Mouse (Mus musculus) liver, embryonic 16.5 days (tissue): ENCODE results near the gene Ccl11. TPM values are rescaled to one million over a fixed set of nuclear protein-coding genes. Genes with fewer than 3 reads are reported as not detected.

Experiments used
- ATAC-seq: fragments of 200-750 bp; cut with Nextera tagmentation; 2 replicates; pipeline ENCODE4 v1.8.0; 2017; ENCODE audit warnings: low read depth, mild to moderate bottlenecking, moderate number of reproducible peaks, moderate library complexity
- H3K27ac ChIP-seq: fragments of 300-500 bp; sonication (generic); 2 replicates; pipeline ENCODE4 v1.5.1; 2014; ENCODE audit warnings: mild to moderate bottlenecking, low read length
- H3K27me3 ChIP-seq: fragments of 300-500 bp; sonication (generic); 2 replicates; pipeline ENCODE4 v1.6.1; 2014; ENCODE audit warnings: low read depth, low read length, mixed read lengths; ENCODE audit not compliant: control insufficient read depth, insufficient read depth
- H3K36me3 ChIP-seq: fragments of 300-500 bp; sonication (generic); 2 replicates; pipeline ENCODE4 v1.6.1; 2014; ENCODE audit warnings: mild to moderate bottlenecking; ENCODE audit not compliant: control insufficient read depth, insufficient read depth
- H3K4me1 ChIP-seq: fragments of 300-500 bp; sonication (generic); 2 replicates; pipeline ENCODE4 v1.6.1; 2014; ENCODE audit warnings: low read depth, low read length, mixed read lengths; ENCODE audit not compliant: control insufficient read depth
- H3K4me2 ChIP-seq: fragments of 300-500 bp; sonication (generic); 2 replicates; pipeline ENCODE4 v1.6.1; 2014; ENCODE audit warnings: low read depth, low read length, mixed read lengths
- H3K4me3 ChIP-seq: fragments of 300-500 bp; sonication (generic); 2 replicates; pipeline ENCODE4 v1.5.1; 2014; ENCODE audit warnings: low read depth, mild to moderate bottlenecking, low read length
- H3K9ac ChIP-seq: fragments of 300-500 bp; sonication (generic); 2 replicates; pipeline ENCODE4 v1.6.1; 2014; ENCODE audit warnings: low read depth, low read length
- H3K9me3 ChIP-seq: fragments of 300-500 bp; sonication (generic); replicated peaks from 2 replicates; pipeline ENCODE4 v1.6.1; 2016; ENCODE audit warnings: low read length; ENCODE audit not compliant: control insufficient read depth
- WGBS: fragments of 180-500 bp; shearing (Covaris S2); extraction: QIAGEN DNeasy Blood & Tissue Kit; methylation state at CpG from one replicate; pipeline ENCODE4 v1.1.7; 2014; ENCODE audit not compliant: insufficient replicate concordance; 5-methylcytosine and 5-hydroxymethylcytosine counted together
- polyA plus RNA-seq: library from polyadenylated mRNA; unstranded; fragments of >200 nt; fragmentation: Nextera tagmentation; extraction: Ambion mirVana; gene quantifications from 2 replicates; pipeline ENCODE4 v1.2.1, GENCODE M21; 2015

Ccl11 gene
- polyA plus RNA-seq, 1 experiment from 2014 or later: 0.85 TPM

DNA sequence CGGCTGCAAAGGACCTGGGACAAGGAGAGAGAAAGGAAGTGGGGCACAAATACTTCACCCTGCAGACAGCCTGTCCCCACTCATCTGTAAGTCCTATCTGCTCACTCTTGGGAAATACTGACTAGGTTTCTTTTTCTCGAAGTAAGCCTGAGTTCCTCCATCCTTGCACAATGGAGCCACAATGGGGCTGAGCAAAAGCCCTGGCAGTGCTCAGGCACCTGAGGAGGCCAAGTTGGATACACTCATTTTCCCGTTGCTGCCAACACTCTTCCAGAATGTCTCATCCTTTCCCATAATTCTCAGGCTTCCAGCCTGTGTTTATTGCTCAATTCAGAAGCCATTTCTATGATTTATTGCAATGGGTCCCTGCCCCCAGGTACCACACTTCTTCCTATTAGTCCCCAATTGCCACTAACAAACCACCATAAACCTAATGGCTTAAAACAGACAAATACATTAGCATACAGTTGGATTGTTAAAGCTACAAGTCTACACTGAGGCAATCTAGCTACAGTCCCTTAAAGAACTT lies 18.4 kb upstream of the Ccl11 start:
- H3K4me1 ChIP-seq: no peaks in the 10 kb centered on the region
- whole genome bisulfite sequencing: 24% methylated on average over 3 of the region's 3 CpGs

DNA sequence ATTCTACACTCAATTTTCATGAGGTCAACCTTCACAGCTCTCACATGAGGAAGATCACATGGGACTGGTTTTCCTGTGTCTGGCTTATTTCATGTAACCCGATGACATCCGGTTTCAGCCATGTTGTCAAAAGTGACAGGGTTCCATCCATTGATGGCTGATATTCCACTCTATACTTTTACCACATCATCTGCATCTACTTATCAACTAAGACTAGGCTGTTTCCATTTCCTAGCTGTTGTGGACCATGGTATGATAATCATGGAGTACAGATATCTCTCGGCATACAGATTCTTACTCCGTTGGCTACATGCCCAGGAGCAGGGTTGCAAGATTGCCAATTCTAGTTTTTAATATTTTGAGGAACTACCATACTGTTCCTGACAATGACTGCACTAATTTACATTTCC lies 15.9 kb upstream of the Ccl11 start:
- ATAC-seq: no peak
- Histone ChIP-seq H3K9me3 (no peaks in the 10 kb centered on the region), H3K4me3 (no peak overlapping the region), H3K9ac (no peak overlapping the region), H3K27ac (no peak overlapping the region), H3K36me3 (no peaks in the 10 kb centered on the region), H3K4me1 (no peaks in the 10 kb centered on the region), H3K27me3 (no peaks in the 10 kb centered on the region), H3K4me2 (no peak overlapping the region)
- 46% methylated on average over 4 of the region's 4 CpGs for WGBS

More for the DNA sequence above, 18.4 kb upstream of the Ccl11 start:
- ATAC-seq: no peak
- H3K9me3 ChIP-seq: no peaks in the 10 kb centered on the region
- no peak overlapping the region for H3K9ac ChIP-seq
- no peak overlapping the region for H3K4me3 ChIP-seq
- no peak overlapping the region for H3K27ac ChIP-seq
- H3K4me2 ChIP-seq: no peak overlapping the region
- no peaks in the 10 kb centered on the region for H3K27me3 ChIP-seq
- no peaks in the 10 kb centered on the region for H3K36me3 ChIP-seq

DNA sequence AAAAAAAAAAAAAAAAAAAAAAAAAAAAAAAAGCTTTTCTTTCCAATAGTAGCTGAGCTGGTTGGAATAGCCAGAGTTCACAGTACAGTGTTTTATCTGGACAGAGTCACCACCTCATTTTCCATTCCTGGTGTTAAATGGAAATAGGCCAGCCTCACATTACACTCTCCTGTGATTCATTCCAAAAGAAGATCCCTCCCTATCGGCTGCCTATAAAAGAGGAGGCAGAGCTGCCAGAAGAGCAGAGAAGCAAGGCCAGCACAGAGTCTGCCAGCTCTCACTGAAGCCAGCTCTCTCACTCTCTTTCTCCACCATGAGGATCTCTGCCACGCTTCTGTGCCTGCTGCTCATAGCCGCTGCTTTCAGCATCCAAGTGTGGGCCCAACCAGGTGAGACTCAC lies 12.2 kb upstream of the Ccl11 start, which contains the start of gene Ccl7:
TSS of gene Ccl7 (plus strand) at position 242 of the 400 bp plus-strand sequence.
- Histone ChIP-seq H3K9me3 (no peaks in the 10 kb centered on the region), H3K4me3 (no peak within 1 kb of the TSS), H3K27me3 (no peaks in the 10 kb centered on the region), H3K9ac (no peak within 1 kb of the TSS), H3K4me1 (no peaks in the 10 kb centered on the region), H3K4me2 (no peak within 1 kb of the TSS), H3K27ac (no peak within 1 kb of the TSS), H3K36me3 (no peaks in the 10 kb centered on the region)
- no peak for ATAC-seq
- 66% methylated on average over 3 of the region's 3 CpGs for WGBS

DNA sequence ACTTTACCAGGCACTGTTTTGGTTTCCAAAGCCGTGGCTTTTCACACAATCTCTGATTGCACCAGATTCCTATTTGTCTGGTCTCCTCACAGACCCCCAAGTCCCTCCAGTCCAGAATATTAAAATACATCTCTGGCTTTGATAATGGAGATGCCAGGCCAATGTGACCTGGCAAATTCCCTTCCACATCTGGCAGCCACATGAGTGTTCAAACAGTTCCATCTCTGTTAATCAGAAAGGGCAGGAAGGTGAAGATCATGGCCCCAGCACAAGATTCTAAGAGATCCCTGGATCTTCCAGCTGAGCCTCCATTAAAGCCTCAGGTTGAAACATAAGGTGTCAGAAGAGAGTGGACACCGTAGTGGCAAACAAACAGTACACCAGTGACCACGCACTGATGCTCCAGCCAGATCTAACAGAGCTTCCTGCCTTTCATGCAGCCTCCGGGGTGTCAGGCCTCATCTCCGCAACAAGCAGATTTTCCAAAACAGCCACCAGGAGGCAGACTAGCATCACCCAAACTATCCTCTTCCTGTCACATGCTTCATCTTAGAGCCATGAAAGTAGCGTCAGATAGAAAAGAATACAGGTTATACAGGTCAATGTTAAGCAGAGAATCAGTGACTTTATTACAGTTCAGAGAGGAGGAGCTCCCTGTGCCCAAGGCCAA lies 9.7 kb upstream of the Ccl11 start:
- Histone ChIP-seq H3K4me1 (no peaks in the 10 kb centered on the region), H3K9ac (no peak overlapping the region), H3K36me3 (no peaks in the 10 kb centered on the region), H3K4me2 (no peak overlapping the region), H3K27me3 (no peaks in the 10 kb centered on the region), H3K4me3 (no peak overlapping the region), H3K27ac (no peak overlapping the region), H3K9me3 (no peaks in the 10 kb centered on the region)
- no peak for ATAC-seq
- WGBS: 33% methylated on average over 6 of the region's 6 CpGs

DNA sequence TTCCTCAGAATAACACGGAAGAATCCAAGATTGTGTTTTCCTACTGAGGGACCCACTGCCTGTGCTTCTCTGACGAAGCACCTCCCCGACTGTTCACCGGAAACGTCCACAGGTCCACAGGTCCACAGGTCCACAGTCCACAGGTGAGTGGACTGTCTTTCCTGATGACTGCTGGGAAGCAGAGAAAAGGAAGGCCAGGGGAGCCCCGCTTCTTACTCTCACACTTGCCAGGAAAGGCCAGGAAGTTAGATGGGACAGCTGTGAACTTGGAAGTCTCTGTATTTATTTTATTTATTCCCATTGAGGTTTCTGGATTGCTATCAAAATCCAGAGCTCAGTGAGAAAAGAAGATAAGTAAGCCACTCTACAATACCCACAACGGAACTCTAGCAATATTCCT lies 3.8 kb upstream of the Ccl11 start:
- H3K27ac ChIP-seq: no peak overlapping the region
- H3K27me3 ChIP-seq: no peaks in the 10 kb centered on the region
- H3K4me1 ChIP-seq: no peaks in the 10 kb centered on the region
- WGBS: 61% methylated on average over 7 of the region's 7 CpGs
- H3K36me3 ChIP-seq: no peaks in the 10 kb centered on the region
- ATAC-seq: no peak
- no peaks in the 10 kb centered on the region for H3K9me3 ChIP-seq
- H3K4me3 ChIP-seq: no peak overlapping the region
- no peak overlapping the region for H3K9ac ChIP-seq
- no peak overlapping the region for H3K4me2 ChIP-seq

DNA sequence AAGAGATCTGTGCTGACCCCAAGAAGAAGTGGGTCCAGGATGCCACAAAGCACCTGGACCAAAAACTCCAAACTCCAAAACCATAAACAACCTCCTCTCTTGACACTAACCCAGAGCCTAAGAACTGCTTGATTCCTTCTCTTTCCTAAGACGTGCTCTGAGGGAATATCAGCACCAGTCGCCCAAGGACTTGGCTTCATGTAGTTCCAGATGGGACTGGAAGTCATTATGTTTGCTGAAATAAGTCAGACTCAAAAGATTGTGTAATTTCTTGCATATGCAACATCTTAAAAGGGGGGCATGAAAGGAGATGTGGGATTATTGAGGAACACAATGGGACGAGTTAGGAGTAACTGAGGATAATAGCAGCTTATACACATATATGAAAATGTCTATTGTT lies 4.6 kb downstream of the Ccl11 start:
- Histone ChIP-seq H3K36me3 (no peaks in the 10 kb centered on the region), H3K9me3 (no peaks in the 10 kb centered on the region), H3K4me1 (no peaks in the 10 kb centered on the region), H3K4me3 (no peak overlapping the region), H3K27me3 (no peaks in the 10 kb centered on the region), H3K4me2 (no peak overlapping the region), H3K27ac (no peak overlapping the region), H3K9ac (no peak overlapping the region)
- no peak for ATAC-seq
- WGBS: 49% methylated on average over 3 of the region's 3 CpGs

DNA sequence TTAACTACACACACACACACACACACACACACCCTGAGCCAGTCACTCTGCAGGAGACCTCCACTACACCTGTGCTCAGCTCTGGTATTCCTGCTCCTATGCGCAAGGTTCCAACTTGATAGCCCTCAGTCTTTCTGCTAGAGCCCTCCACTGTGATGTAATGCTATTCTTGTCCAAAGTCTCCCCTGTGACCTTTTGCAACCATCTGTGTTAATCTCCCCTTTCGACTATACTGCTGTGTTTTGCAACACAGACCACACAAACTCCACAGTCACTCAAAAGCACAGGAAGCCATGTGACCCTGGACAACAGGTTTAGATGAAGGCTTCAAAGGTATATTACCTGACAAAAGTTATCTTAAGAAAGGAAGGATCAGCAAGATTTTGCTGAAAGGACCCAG lies 5.8 kb downstream of the Ccl11 start:
- Histone ChIP-seq H3K9me3 (no peaks in the 10 kb centered on the region), H3K36me3 (no peaks in the 10 kb centered on the region), H3K4me3 (no peak overlapping the region), H3K27me3 (no peaks in the 10 kb centered on the region), H3K27ac (no peak overlapping the region), H3K9ac (no peak overlapping the region), H3K4me1 (no peaks in the 10 kb centered on the region), H3K4me2 (no peak overlapping the region)
- ATAC-seq: peak; percentile 47
- WGBS: 46% methylated on average over 2 of the region's 2 CpGs

DNA sequence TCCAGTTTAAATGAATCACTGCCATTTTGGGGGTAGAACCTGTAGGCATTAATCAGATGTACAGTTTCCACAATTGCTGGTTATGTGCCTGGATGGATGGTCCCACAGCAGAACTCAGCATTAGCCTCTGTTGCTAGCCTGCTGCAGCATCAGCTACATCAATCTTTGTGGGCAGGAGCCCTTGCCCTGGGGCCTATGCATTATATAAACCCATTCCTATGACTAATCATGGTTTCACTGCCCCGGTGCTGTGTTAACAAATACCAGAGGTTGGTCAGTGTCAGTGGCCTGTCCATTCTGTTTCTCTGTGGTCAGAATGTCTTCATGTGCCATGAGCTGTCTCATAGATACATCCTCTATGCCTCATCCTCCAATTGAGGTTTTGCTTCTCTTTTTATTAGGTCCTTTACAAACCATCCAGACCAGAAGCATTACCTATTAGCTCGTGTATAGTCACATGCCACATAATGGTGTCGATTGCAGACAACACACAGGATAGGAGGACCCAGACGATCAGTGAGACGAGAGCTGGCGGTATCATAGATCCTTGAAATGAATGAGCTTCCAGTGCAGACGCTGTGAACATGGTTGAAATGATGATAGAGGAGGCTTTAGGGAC lies 9.4 kb downstream of the Ccl11 start:
- H3K27me3 ChIP-seq: no peaks in the 10 kb centered on the region
- WGBS: 59% methylated on average over 7 of the region's 7 CpGs
- H3K36me3 ChIP-seq: no peaks in the 10 kb centered on the region
- no peak overlapping the region for H3K4me2 ChIP-seq
- no peak overlapping the region for H3K9ac ChIP-seq
- no peak for ATAC-seq
- no peak overlapping the region for H3K4me3 ChIP-seq
- no peaks in the 10 kb centered on the region for H3K4me1 ChIP-seq
- no peak overlapping the region for H3K27ac ChIP-seq
- H3K9me3 ChIP-seq: no peaks in the 10 kb centered on the region

DNA sequence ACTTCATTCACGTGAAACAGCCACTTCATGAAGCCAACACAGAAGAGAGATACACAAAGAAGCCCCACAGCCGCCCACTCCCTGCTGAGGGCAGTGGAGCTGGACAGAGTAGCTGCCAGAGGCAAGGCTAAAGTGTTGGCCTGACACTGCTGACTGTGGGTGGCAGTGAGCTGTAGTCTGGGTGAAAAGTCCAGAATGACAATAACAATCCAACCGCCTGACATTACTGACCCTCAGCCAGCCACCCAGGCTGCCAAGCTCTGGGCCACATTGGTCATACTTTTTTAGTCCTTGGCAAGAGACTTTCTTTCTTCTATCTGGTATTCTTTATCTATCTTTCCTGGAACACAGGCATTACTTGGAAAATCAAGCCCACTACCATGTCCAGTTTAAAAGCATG lies 13.5 kb downstream of the Ccl11 start:
- ATAC-seq: no peak
- Histone ChIP-seq H3K27ac (no peak overlapping the region), H3K9me3 (no peaks in the 10 kb centered on the region), H3K9ac (no peak overlapping the region), H3K36me3 (no peaks in the 10 kb centered on the region), H3K4me3 (no peak overlapping the region), H3K4me1 (no peaks in the 10 kb centered on the region), H3K27me3 (no peaks in the 10 kb centered on the region), H3K4me2 (no peak overlapping the region)
- 52% methylated on average over 3 of the region's 3 CpGs for whole genome bisulfite sequencing
